Mouse (Mus musculus) spleen, embryonic (tissue): Measurements from ENCODE around the gene Vmn2r91.
"Not testable (repeated sequence)": the region's sequence is repeated elsewhere in the genome, so short reads cannot be mapped to it uniquely, and the experiment has no call there.

Experiments
- CTCF ChIA-PET: fragments of 350-600 bp; sonication (Branson Sonifier 250); formaldehyde crosslinking; loops from one replicate; lab custom pipeline; 2022; lab: Charles Lee

Vmn2r91 gene

DNA sequence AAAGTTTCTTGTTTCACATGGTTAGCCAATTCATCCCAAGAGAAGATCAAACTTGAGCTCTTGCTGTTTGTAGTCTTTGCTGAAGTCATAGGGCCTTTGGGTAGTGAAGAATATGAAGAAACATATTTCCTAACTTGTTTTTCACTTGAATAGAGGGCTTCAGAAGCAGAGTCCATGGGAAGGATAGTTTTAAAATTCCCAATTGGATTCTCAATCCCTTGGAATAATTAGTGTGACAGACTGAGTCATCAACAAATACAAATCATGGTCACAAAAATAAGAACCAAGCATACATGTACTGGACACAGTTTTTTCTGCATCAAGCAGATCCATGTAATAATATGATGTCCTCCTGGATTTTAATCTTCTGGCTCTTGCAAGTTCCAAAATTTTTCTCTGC, at the start of gene Vmn2r91:
Gene Vmn2r91, plus strand, starts transcription at position 301 of the 400 bp plus-strand sequence.
- CTCF ChIA-PET, result not testable (repeated sequence)

GRCm38 (mm10) chr17:18049124-18049523, 35.7 kb upstream of the Vmn2r91 start, which contains the start of gene Vmn2r124:
Gene Vmn2r124, plus strand, starts transcription at chr17:18049424.
- CTCF ChIA-PET, result no interaction called here

- CTCF ChIA-PET, result not testable (repeated sequence)
Observed at GRCm38 (mm10) chr17:18095626-18096025, 10.8 kb downstream of the Vmn2r91 start.

DNA sequence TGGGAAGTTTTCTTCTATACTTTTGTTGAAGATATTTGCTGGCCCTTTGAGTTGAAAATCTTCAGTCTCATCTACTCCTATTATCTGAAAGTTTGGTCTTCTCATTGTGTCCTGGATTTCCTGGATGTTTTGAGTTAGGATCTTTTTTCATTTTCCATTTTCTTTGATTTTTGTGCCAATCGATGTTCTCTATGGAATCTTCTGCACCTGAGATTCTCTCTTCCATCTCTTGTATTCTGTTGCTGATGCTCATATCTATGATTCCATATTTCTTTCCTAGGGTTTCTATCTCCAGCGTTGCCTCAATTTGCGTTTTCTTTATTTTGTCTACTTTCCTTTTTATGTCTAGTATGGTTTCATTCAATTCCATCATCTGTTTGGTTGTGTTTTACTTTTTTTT, 17.4 kb downstream of the Vmn2r91 start:
- CTCF ChIA-PET, result not testable (repeated sequence)

GRCm38 (mm10) chr17:18151587-18151986, 66.8 kb downstream of the Vmn2r91 start, which contains the start of gene Vmn2r92:
Gene Vmn2r92, plus strand, starts transcription at chr17:18151887.
- CTCF ChIA-PET, result not testable (repeated sequence)

- CTCF ChIA-PET, result not testable (repeated sequence)
Observed at GRCm38 (mm10) chr17:18161194-18161593, 76.4 kb downstream of the Vmn2r91 start.
